In the genomic region with DNA sequence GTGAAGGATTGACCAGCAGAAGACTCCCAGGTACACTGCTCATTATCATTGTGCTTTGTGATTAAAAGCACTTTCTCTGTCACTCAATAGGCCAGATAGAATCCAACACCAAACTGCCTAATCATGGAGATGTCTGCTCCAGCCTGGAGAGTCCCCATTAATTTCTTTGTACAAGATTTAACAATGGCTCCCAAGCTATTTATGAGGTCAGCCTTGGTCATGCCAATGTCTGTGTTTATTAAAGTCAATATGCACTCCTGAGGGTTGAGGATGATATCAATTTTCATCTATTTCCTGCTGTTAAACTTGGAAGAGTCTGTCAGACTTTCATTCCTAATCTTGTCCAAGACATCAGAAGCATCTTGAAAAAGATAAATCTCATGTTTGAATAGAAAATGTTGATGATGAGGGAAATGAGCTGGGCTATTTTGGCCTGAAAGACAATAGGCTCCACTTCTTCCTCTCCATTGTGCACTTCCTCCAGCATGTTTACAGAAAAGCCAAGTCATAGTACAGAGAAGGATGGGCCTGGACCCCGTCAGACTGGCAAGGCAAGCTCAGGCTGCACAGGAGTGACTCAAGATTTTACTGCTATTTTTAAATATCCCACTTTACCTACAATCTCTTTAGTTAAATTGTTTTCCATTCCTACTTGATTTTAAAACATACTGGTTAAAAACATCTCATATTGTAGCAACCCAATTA, we compare ENCODE assay signal across 25 mouse cellular contexts.
"Had no signal": no experiment of that assay in that cellular context is flagged by ENCODE, and none has a peak within 500 bp of the region (broad histone marks: within the 10 kb centered on the region; RNA-seq: fewer than 3 reads in every experiment).

No protein-coding gene starts in this region.

- H3K4me2 ChIP-seq: heart, embryonic 12.5 days; hindbrain, embryonic 12.5 days; hindbrain, embryonic 14.5 days; intestine, embryonic 15.5 days; limb, embryonic 12.5 days had no signal

- H3K9ac ChIP-seq: heart, embryonic 12.5 days; hindbrain, embryonic 12.5 days; hindbrain, embryonic 14.5 days; intestine, embryonic 15.5 days; limb, embryonic 12.5 days had no signal

- H3K27me3 ChIP-seq: heart, embryonic 12.5 days; hindbrain, embryonic 12.5 days; intestine, embryonic 15.5 days; limb, embryonic 12.5 days had no signal

- H3K4me1 ChIP-seq: heart, embryonic 10.5 days; heart, embryonic 12.5 days; hindbrain, embryonic 10.5 days; hindbrain, embryonic 12.5 days; intestine, embryonic 15.5 days; limb, embryonic 10.5 days; limb, embryonic 12.5 days had no signal

- ATAC-seq: hindbrain, embryonic 16.5 days; inflammation-experienced regulatory T-cells, adult 6 months; intestine, embryonic 15.5 days; intestine, postnatal 0 days had no signal

- DNase-seq: gastrocnemius, adult 2 months; gastrocnemius, postnatal 10 days; gastrocnemius, postnatal 25 days; heart, adult 18-20 months; heart, postnatal 10 days; heart, postnatal 4 days; kidney, adult 18-20 months; kidney, adult 8-10 months; kidney, postnatal 10 days; kidney, postnatal 25 days; kidney, postnatal 4 days; liver had no signal

- H3K4me3 ChIP-seq: gastrocnemius, adult 2 months; heart, embryonic 10.5 days; heart, embryonic 12.5 days; hindbrain, embryonic 10.5 days; hindbrain, embryonic 12.5 days; intestine, embryonic 15.5 days; layer of hippocampus, adult 2 months; left cerebral cortex, adult 2 months; limb, embryonic 10.5 days; limb, embryonic 12.5 days had no signal

- H3K9me3 ChIP-seq: heart, embryonic 10.5 days; heart, embryonic 12.5 days; hindbrain, embryonic 10.5 days; hindbrain, embryonic 12.5 days; intestine, embryonic 15.5 days; limb, embryonic 10.5 days; limb, embryonic 12.5 days had no signal

- H3K36me3 ChIP-seq: heart, embryonic 10.5 days; heart, embryonic 12.5 days; hindbrain, embryonic 10.5 days; hindbrain, embryonic 12.5 days; intestine, embryonic 15.5 days; limb, embryonic 10.5 days; limb, embryonic 12.5 days had no signal

- H3K27ac ChIP-seq: gastrocnemius, adult 2 months; heart, embryonic 10.5 days; hindbrain, embryonic 10.5 days; hindbrain, embryonic 12.5 days; hindbrain, embryonic 14.5 days; intestine, embryonic 15.5 days; layer of hippocampus, adult 2 months; left cerebral cortex, adult 2 months; limb, embryonic 10.5 days; limb, embryonic 12.5 days had no signal
